Mouse (Mus musculus) ovary, postnatal 36 days (tissue): Measurements from ENCODE around the gene Polr3b.

Experiments used
- DNase-seq: peaks from one replicate; pipeline ENCODE4 v3.0.0; 2022; ENCODE audit warnings: low spot score, mixed read lengths

The Polr3b gene

GRCm38 (mm10) chr10:84711479-84711878 is 89.4 kb downstream of the Polr3b start:
- DNase-seq, result no peak

GRCm38 (mm10) chr10:84711940-84712339 is 89.8 kb downstream of the Polr3b start:
- no peak for DNase-seq

GRCm38 (mm10) chr10:84712532-84712931 is 90.4 kb downstream of the Polr3b start:
- DNase-seq, result peak; percentile 16

GRCm38 (mm10) chr10:84713043-84713442 is 91.0 kb downstream of the Polr3b start:
- DNase-seq, result no peak

GRCm38 (mm10) chr10:84715639-84716038 is 93.5 kb downstream of the Polr3b start:
- no peak for DNase-seq

- no peak for DNase-seq
Measured at GRCm38 (mm10) chr10:84716581-84716980, 94.5 kb downstream of the Polr3b start.

- no peak for DNase-seq
Measured at GRCm38 (mm10) chr10:84722711-84723110, 100.6 kb downstream of the Polr3b start.

- no peak for DNase-seq
Measured at GRCm38 (mm10) chr10:84727005-84727404, 104.9 kb downstream of the Polr3b start.

GRCm38 (mm10) chr10:84727760-84728159 is 105.7 kb downstream of the Polr3b start:
- DNase-seq, result no peak

- no peak for DNase-seq
Measured at GRCm38 (mm10) chr10:84730078-84730477, 108.0 kb downstream of the Polr3b start.

GRCm38 (mm10) chr10:84730956-84731355 is 108.9 kb downstream of the Polr3b start:
- no peak for DNase-seq

- no peak for DNase-seq
Measured at GRCm38 (mm10) chr10:84733511-84733910, 111.4 kb downstream of the Polr3b start.

- DNase-seq, result peak; percentile 44
Measured at GRCm38 (mm10) chr10:84754851-84755785, 133.0 kb downstream of the Polr3b start.

- DNase-seq, result no peak
Measured at GRCm38 (mm10) chr10:84755786-84756203, 133.7 kb downstream of the Polr3b start, which contains the start of gene Rfx4. Gene Rfx4, plus strand, starts transcription at chr10:84756062.

GRCm38 (mm10) chr10:84756435-84757095 is 134.5 kb downstream of the Polr3b start:
- peak; percentile 18 for DNase-seq

GRCm38 (mm10) chr10:84757426-84758199 is 135.5 kb downstream of the Polr3b start:
- no peak for DNase-seq

- DNase-seq, result no peak
Measured at GRCm38 (mm10) chr10:84758200-84758468, 136.0 kb downstream of the Polr3b start.

GRCm38 (mm10) chr10:84758483-84759431 is 136.7 kb downstream of the Polr3b start:
- no peak for DNase-seq

GRCm38 (mm10) chr10:84759511-84760117 is 137.5 kb downstream of the Polr3b start:
- no peak for DNase-seq

- peak; percentile 54 for DNase-seq
Measured at GRCm38 (mm10) chr10:84760118-84761111, 138.3 kb downstream of the Polr3b start.
